Mouse (Mus musculus) G1E (cell line): Measurements from ENCODE around the gene Scn8a. TPM values are rescaled to one million over a fixed set of nuclear protein-coding genes. Genes with fewer than 3 reads are reported as not detected.

Experiments used
- ATAC-seq: 2 replicates; pipeline ENCODE4 v1.8.0; 2016; ENCODE audit warnings: mild to moderate bottlenecking; ENCODE audit not compliant: insufficient number of reproducible peaks, poor library complexity, low FRiP score, severe bottlenecking; ENCODE audit errors: extremely low read depth
- DNase-seq: peaks from one replicate; pipeline ENCODE4 v3.0.0; 2012; ENCODE audit warnings: low spot score
- H3K27me3 ChIP-seq: 2 replicates; pipeline ENCODE4 v1.6.1; 2012; ENCODE audit warnings: mild to moderate bottlenecking, low read length, inconsistent platforms; ENCODE audit not compliant: insufficient read depth
- H3K36me3 ChIP-seq: replicated peaks from 2 replicates; pipeline ENCODE3; 2012; ENCODE audit warnings: mild to moderate bottlenecking, inconsistent platforms
- H3K4me1 ChIP-seq: 2 replicates; pipeline ENCODE4 v1.6.1; 2012; ENCODE audit warnings: low read depth, low read length, inconsistent platforms, mixed read lengths; ENCODE audit not compliant: insufficient read depth
- H3K4me3 ChIP-seq: 2 replicates; pipeline ENCODE4 v1.5.1; 2012; ENCODE audit warnings: low read depth, mild to moderate bottlenecking, inconsistent platforms, low read length, moderate library complexity, mixed read lengths
- H3K9me3 ChIP-seq: replicated peaks from 2 replicates; pipeline ENCODE4 v1.6.1; 2012; ENCODE audit warnings: inconsistent platforms
- CTCF ChIP-seq: IDR thresholded peaks from 2 replicates; pipeline ENCODE4 v1.5.1; 2012; ENCODE audit warnings: low read depth, low read length, inconsistent platforms, mixed read lengths
- GATA1 ChIP-seq: IDR thresholded peaks from 2 replicates; pipeline ENCODE4 v1.6.1; 2012; ENCODE audit warnings: borderline replicate concordance, low read length, inconsistent platforms, mixed read lengths
- GATA2 ChIP-seq: IDR thresholded peaks from 2 replicates; pipeline ENCODE4 v1.6.1; 2012; ENCODE audit warnings: low read depth, low read length, inconsistent platforms, borderline replicate concordance
- POLR2AphosphoS5 ChIP-seq: IDR thresholded peaks from 2 replicates; pipeline ENCODE4 v1.6.1; 2012; ENCODE audit warnings: low read depth, low read length, inconsistent platforms; ENCODE audit not compliant: insufficient replicate concordance
- TAL1 ChIP-seq: conservative IDR thresholded peaks from 2 replicates; pipeline ENCODE4 v1.6.1; 2012; ENCODE audit warnings: low read depth, low read length, inconsistent platforms, mixed read lengths
- polyA plus RNA-seq: library from polyadenylated mRNA; stranded (reverse); fragments of >175 nt; gene quantifications from 2 replicates; pipeline ENCODE4 v1.2.3, GENCODE M21; 2012
- total RNA-seq, 2 experiments: library from RNA; stranded (forward) in 1 of 2; stranded (reverse) in 1 of 2; fragments of 200-1000 nt in 1 of 2; fragments of >200 nt in 1 of 2; fragmentation: Nextera tagmentation in 1 of 2; gene quantifications; 2 replicates each; pipeline ENCODE4 v1.2.3; 2014 to 2017

Gene Scn8a
- total and polyA plus RNA-seq, 3 experiments: 0.27 TPM; not detected in 2

GRCm38 (mm10) chr15:101046039-101046526, 176.4 kb downstream of the Scn8a start:
- TF ChIP-seq GATA1: no peak
- TF ChIP-seq GATA2: no peak
- no peak for TF ChIP-seq CTCF
- no peak for TF ChIP-seq POLR2AphosphoS5
- Histone ChIP-seq H3K27me3 (no peaks in the 10 kb centered on the region), H3K36me3 (no peaks in the 10 kb centered on the region), H3K9me3 (peaks cover 82% of the 10 kb centered on the region), H3K4me3 (no peak overlapping the region; the same call in 1 of the 2 replicates), H3K4me1 (no peaks in the 10 kb centered on the region)
- ATAC-seq (no peak), DNase-seq (no peak)

- no peak for ATAC-seq
- TF ChIP-seq GATA2: no peak
- no peak for TF ChIP-seq CTCF
- no peak for TF ChIP-seq TAL1
- no peak for TF ChIP-seq GATA1
- TF ChIP-seq POLR2AphosphoS5: no peak
Measured at GRCm38 (mm10) chr15:101046527-101047193, 177.0 kb downstream of the Scn8a start.

GRCm38 (mm10) chr15:101047194-101047555, 177.5 kb downstream of the Scn8a start, which contains the start of gene Gm47841:
Gene Gm47841 (minus strand): TSS chr15:101047397.
- ATAC-seq (no peak), DNase-seq (no peak)
- peaks cover 82% of the 10 kb centered on the region for H3K9me3 ChIP-seq
- no peaks in the 10 kb centered on the region for H3K4me1 ChIP-seq
- no peaks in the 10 kb centered on the region for H3K36me3 ChIP-seq
- peak within 1 kb of the TSS; percentile 27; the same call in 1 of the 2 replicates for H3K4me3 ChIP-seq
- no peaks in the 10 kb centered on the region for H3K27me3 ChIP-seq
- TF ChIP-seq GATA2: no peak
- no peak for TF ChIP-seq GATA1
- TF ChIP-seq CTCF: no peak
- TF ChIP-seq TAL1: no peak
- TF ChIP-seq POLR2AphosphoS5: no peak

More at GRCm38 (mm10) chr15:101046527-101047193, 177.0 kb downstream of the Scn8a start:
- no peak for DNase-seq
- no peaks in the 10 kb centered on the region for H3K27me3 ChIP-seq
- peak overlapping the region; percentile 27; the same call in 1 of the 2 replicates for H3K4me3 ChIP-seq
- peaks cover 82% of the 10 kb centered on the region for H3K9me3 ChIP-seq
- no peaks in the 10 kb centered on the region for H3K36me3 ChIP-seq
- no peaks in the 10 kb centered on the region for H3K4me1 ChIP-seq

- no peak for DNase-seq
- Histone ChIP-seq H3K4me1 (no peaks in the 10 kb centered on the region), H3K36me3 (no peaks in the 10 kb centered on the region), H3K4me3 (no peak overlapping the region), H3K27me3 (no peaks in the 10 kb centered on the region), H3K9me3 (peaks cover 85% of the 10 kb centered on the region)
- ATAC-seq: no peak
- TF ChIP-seq TAL1 (no peak), POLR2AphosphoS5 (no peak), GATA2 (no peak), CTCF (no peak), GATA1 (no peak)
Measured at GRCm38 (mm10) chr15:101048338-101048896, 178.8 kb downstream of the Scn8a start.

- Histone ChIP-seq H3K36me3 (no peaks in the 10 kb centered on the region), H3K4me1 (no peaks in the 10 kb centered on the region), H3K4me3 (no peak overlapping the region), H3K9me3 (peaks cover 88% of the 10 kb centered on the region), H3K27me3 (no peaks in the 10 kb centered on the region; the same call in 1 of the 2 replicates)
- no peak for DNase-seq
- ATAC-seq: no peak
- TF ChIP-seq GATA2 (no peak), GATA1 (no peak), CTCF (no peak), POLR2AphosphoS5 (no peak), TAL1 (no peak)
Measured at GRCm38 (mm10) chr15:101051869-101052268, 182.2 kb downstream of the Scn8a start.

GRCm38 (mm10) chr15:101052560-101053501, 183.2 kb downstream of the Scn8a start:
- H3K36me3 ChIP-seq: no peaks in the 10 kb centered on the region
- ATAC-seq (no peak), DNase-seq (no peak)
- H3K9me3 ChIP-seq: peaks cover 89% of the 10 kb centered on the region
- TF ChIP-seq GATA2 (no peak), TAL1 (no peak), GATA1 (no peak), POLR2AphosphoS5 (no peak), CTCF (no peak)
- H3K4me3 ChIP-seq: peak overlapping the region; percentile 9; the same call in 1 of the 2 replicates
- no peaks in the 10 kb centered on the region; the same call in 1 of the 2 replicates for H3K27me3 ChIP-seq
- H3K4me1 ChIP-seq: no peaks in the 10 kb centered on the region
